Mouse (Mus musculus): Measurements from ENCODE around the gene Ankle1. TPM values are rescaled to one million over a fixed set of nuclear protein-coding genes. Genes with fewer than 3 reads are reported as not detected.

The Ankle1 gene
- polyA plus RNA-seq, 1 experiment from 2014 or later = 8.8 TPM

DNA sequence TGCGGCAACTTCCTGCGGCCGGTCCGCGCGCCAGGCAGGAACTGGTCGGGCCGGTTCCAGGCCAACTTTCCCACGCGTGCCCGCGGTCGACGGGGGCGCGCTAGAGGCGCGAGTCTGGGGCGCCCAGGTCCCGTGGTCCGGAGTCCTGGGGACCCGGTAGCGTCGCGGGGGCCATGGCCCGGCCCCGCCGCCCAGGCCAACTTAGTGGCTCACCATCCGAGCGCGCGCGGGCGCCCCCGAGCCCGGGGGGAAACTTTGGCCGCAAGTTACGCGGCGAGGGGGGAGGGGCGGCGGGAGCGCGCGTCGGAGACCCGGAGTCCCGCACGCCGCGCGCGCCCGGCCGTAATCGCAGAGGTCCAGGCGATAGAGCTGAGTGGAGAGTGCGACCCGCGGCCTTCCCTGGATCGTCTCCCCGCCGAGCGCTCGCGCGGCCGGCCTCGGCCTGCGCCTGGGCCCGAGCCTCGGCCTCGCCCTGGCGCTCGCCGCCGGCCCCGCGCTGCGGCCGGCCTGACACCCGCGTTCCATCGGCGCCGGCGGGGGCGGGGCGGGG, 24.3 kb upstream of the Ankle1 start, which contains the start of gene Nr2f6:
Gene Nr2f6, minus strand, starts transcription at position 540 of the 550 bp plus-strand sequence.
- H3K4me2 ChIP-seq (ENCODE audit: low read length) = peak within 1 kb of the TSS; percentile 100
- WGBS = under 1% methylated on average over 72 of the region's 89 CpGs
- ATAC-seq = peak; percentile 72

DNA sequence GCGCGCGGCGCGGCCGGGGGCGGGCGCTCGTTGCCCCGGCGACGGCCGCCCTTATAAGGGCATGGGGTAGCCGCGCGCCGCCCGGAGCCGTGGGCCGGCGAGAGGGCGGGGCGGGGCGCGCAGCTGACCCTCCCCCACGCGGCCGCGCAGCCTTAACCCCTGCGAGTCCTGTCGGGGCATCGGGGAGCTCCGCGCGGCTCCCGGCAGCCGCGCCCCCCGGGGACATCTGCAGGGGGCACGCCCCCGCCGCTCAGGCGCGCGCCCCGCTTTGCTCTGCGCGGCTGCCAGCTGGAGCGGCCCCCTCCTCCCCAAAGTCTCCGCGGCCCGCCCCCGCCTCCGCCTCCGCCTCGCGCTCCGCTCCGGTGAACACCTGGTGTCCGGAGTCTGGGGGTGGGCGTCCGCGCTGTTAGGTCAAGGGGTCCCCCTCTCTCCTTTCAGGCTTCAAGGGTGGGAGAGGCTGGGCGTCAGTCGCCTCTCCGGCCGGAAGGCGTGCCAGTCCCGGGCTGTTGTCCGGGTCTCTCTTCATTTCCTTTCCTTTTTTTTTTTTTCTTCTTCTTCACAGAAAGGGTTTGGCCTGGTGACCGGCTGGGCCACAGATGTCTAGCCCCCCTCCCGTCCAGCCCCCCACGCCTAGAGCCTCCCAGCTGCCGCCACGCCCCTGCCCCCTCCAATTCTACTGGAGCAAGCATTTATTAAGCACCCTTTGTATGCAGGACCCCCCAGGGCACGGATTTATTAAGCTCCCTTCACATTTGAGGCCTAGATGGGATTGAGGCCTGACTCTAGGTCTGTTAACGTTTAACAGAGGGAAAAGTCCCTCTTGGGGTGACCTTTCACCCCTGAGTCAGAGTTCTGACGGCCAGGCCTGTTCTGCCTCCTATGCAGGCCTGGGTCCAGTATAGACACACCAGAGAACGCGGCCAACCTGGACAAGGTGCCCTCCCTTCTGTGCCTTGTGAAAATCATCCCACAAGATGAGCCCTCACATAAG, 23.5 kb upstream of the Ankle1 start:
- ATAC-seq = peak; percentile 87
- 1% methylated on average over 67 of the region's 80 CpGs for WGBS
- peak overlapping the region; percentile 88 for H3K9ac ChIP-seq (ENCODE audit: low read depth, low read length)
- peak overlapping the region; percentile 100 for H3K4me2 ChIP-seq (ENCODE audit: low read length)
- H3K36me3 ChIP-seq (ENCODE audit: control insufficient read depth, insufficient read depth, low read length) = peaks cover 3% of the 10 kb centered on the region; the same call in 1 of the 2 replicates
- H3K27me3 ChIP-seq (replicated peaks; ENCODE audit: control insufficient read depth, insufficient read depth, low read length) = no peaks in the 10 kb centered on the region
- peak overlapping the region; percentile 83 for H3K4me3 ChIP-seq (ENCODE audit: low read length)
- H3K27ac ChIP-seq (ENCODE audit: low read depth, low read length) = peak overlapping the region; percentile 87
- peaks cover 34% of the 10 kb centered on the region for H3K4me1 ChIP-seq (ENCODE audit: control insufficient read depth, insufficient read depth, low read depth, low read length)
- H3K9me3 ChIP-seq (ENCODE audit: control insufficient read depth, low read length) = no peaks in the 10 kb centered on the region

More for the DNA sequence above, 24.3 kb upstream of the Ankle1 start, which contains the start of gene Nr2f6:
- peak within 1 kb of the TSS; percentile 88 for H3K9ac ChIP-seq (ENCODE audit: low read depth, low read length)
- H3K4me3 ChIP-seq (ENCODE audit: low read length) = peak within 1 kb of the TSS; percentile 83
- peaks cover 3% of the 10 kb centered on the region; the same call in 1 of the 2 replicates for H3K36me3 ChIP-seq (ENCODE audit: control insufficient read depth, insufficient read depth, low read length)
- H3K27ac ChIP-seq (ENCODE audit: low read depth, low read length) = peak within 1 kb of the TSS; percentile 87
- H3K4me1 ChIP-seq (ENCODE audit: control insufficient read depth, insufficient read depth, low read depth, low read length) = peaks cover 38% of the 10 kb centered on the region
- H3K27me3 ChIP-seq (replicated peaks; ENCODE audit: control insufficient read depth, insufficient read depth, low read length) = no peaks in the 10 kb centered on the region
- no peaks in the 10 kb centered on the region for H3K9me3 ChIP-seq (ENCODE audit: control insufficient read depth, low read length)

DNA sequence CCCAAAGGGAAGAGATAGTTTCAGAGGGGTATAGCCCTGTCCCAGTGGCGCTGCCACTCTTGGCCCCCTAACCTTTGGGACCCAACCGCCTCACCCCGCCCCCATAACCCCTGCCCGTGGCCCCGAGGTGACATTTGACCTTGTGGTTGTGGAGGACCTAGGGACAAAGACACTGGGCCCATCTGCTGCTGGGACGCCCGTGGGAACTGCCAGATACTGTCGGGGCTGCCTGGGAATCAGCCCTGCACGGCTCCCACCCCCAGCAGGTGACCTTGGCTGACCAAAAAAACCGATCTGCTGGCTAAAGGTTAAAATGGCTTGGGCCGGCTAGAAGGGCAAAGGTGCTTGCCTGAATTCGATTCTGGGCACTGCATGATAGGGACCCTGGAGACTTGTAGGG, 22.4 kb upstream of the Ankle1 start:
- no peak overlapping the region for H3K4me3 ChIP-seq (ENCODE audit: low read length)
- ATAC-seq = no peak
- no peak overlapping the region for H3K4me2 ChIP-seq (ENCODE audit: low read length)
- no peaks in the 10 kb centered on the region for H3K27me3 ChIP-seq (replicated peaks; ENCODE audit: control insufficient read depth, insufficient read depth, low read length)
- peaks cover 33% of the 10 kb centered on the region for H3K4me1 ChIP-seq (ENCODE audit: control insufficient read depth, insufficient read depth, low read depth, low read length)
- H3K9ac ChIP-seq (ENCODE audit: low read depth, low read length) = no peak overlapping the region
- 11% methylated on average over 12 of the region's 12 CpGs for WGBS
- no peak overlapping the region for H3K27ac ChIP-seq (ENCODE audit: low read depth, low read length)
- H3K9me3 ChIP-seq (ENCODE audit: control insufficient read depth, low read length) = no peaks in the 10 kb centered on the region
- no peaks in the 10 kb centered on the region for H3K36me3 ChIP-seq (ENCODE audit: control insufficient read depth, insufficient read depth, low read length)

DNA sequence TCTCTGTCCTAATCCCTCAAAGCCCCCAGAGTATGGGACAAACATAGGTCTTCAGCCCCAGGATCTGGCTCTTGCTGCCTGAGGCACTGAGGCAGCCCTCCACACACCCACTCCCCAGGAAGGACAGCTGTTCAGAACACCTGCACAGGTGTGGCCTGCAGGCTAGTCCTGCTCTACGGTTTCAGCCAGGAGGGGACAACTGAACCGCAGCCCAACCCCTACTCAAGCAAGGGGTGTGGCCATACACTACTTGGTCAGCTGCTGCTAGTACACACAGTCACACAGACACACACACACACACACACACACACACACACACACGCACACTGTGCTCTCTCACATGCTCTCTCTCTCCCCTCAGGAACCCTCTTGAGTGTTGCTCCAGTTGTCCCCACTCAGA, 21.9 kb upstream of the Ankle1 start:
- H3K4me3 ChIP-seq (ENCODE audit: low read length) = no peak overlapping the region
- peaks cover 29% of the 10 kb centered on the region for H3K4me1 ChIP-seq (ENCODE audit: control insufficient read depth, insufficient read depth, low read depth, low read length)
- no peak overlapping the region for H3K27ac ChIP-seq (ENCODE audit: low read depth, low read length)
- H3K27me3 ChIP-seq (replicated peaks; ENCODE audit: control insufficient read depth, insufficient read depth, low read length) = no peaks in the 10 kb centered on the region
- WGBS = 43% methylated on average over 3 of the region's 3 CpGs
- H3K36me3 ChIP-seq (ENCODE audit: control insufficient read depth, insufficient read depth, low read length) = no peaks in the 10 kb centered on the region
- ATAC-seq = no peak
- no peak overlapping the region for H3K9ac ChIP-seq (ENCODE audit: low read depth, low read length)
- H3K9me3 ChIP-seq (ENCODE audit: control insufficient read depth, low read length) = no peaks in the 10 kb centered on the region
- H3K4me2 ChIP-seq (ENCODE audit: low read length) = no peak overlapping the region

DNA sequence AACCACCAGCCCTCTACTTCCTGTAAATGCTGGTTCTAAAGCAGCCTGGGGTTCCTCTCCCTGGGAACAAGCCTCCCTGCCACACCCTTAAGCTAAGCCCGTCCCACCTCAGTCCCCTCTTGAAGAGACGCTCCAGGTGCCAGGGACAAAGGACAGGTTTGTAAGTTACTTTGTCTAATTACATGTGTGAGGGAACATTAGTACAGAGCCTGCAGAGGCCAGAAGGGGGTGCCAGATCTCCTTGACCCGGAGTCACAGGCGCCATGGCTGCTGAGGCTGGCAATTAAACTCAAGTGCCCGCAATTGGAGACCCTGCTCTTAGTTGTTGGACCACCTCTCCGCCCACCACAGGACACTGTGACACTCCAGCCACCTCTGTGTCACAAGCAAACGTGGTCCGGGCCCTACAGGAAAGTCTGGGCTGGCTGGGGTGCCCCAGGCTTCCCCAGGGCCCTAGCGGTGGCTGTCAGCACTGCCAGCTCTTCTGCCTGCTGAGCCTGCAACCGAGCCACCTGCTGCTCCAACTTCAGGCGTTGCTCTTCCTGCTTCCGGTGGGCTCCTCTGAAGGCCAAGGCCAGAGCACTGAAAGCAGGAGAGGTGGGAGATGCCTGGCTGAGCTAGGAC, 20.5 kb upstream of the Ankle1 start:
- peaks cover 14% of the 10 kb centered on the region for H3K4me1 ChIP-seq (ENCODE audit: control insufficient read depth, insufficient read depth, low read depth, low read length)
- H3K27me3 ChIP-seq (replicated peaks; ENCODE audit: control insufficient read depth, insufficient read depth, low read length) = no peaks in the 10 kb centered on the region
- no peaks in the 10 kb centered on the region for H3K9me3 ChIP-seq (ENCODE audit: control insufficient read depth, low read length)
- H3K4me3 ChIP-seq (ENCODE audit: low read length) = no peak overlapping the region
- H3K27ac ChIP-seq (ENCODE audit: low read depth, low read length) = no peak overlapping the region
- no peak for ATAC-seq
- 76% methylated on average over 12 of the region's 12 CpGs for WGBS
- H3K9ac ChIP-seq (ENCODE audit: low read depth, low read length) = no peak overlapping the region
- H3K4me2 ChIP-seq (ENCODE audit: low read length) = no peak overlapping the region
- no peaks in the 10 kb centered on the region for H3K36me3 ChIP-seq (ENCODE audit: control insufficient read depth, insufficient read depth, low read length)

DNA sequence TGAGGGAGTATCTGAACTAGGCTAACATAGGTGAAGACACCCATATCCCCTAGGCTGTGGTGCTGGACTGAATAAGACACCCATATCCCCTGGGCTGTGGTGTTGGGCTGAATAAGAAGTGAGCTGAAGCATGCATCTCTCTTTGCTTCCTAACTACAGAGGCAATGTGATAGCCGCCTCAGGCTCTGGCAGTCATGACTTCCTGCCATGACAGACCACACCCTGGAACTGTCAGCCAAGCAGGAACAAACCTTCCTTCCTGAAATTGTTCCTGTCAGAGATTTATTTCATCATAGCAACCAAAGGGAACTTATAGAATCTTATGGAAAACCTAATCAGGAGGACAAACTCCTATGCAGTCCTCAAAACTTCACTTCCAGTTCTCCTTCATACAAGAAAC, 17.5 kb upstream of the Ankle1 start:
- Histone ChIP-seq H3K27ac (ENCODE audit: low read depth, low read length) (no peak overlapping the region), H3K27me3 (replicated peaks; ENCODE audit: control insufficient read depth, insufficient read depth, low read length) (no peaks in the 10 kb centered on the region), H3K9ac (ENCODE audit: low read depth, low read length) (no peak overlapping the region), H3K36me3 (ENCODE audit: control insufficient read depth, insufficient read depth, low read length) (no peaks in the 10 kb centered on the region), H3K4me3 (ENCODE audit: low read length) (no peak overlapping the region), H3K4me1 (ENCODE audit: control insufficient read depth, insufficient read depth, low read depth, low read length) (no peaks in the 10 kb centered on the region), H3K9me3 (ENCODE audit: control insufficient read depth, low read length) (no peaks in the 10 kb centered on the region), H3K4me2 (ENCODE audit: low read length) (no peak overlapping the region)
- ATAC-seq = no peak
- WGBS = 88% methylated on average over 1 of the region's 1 CpGs

DNA sequence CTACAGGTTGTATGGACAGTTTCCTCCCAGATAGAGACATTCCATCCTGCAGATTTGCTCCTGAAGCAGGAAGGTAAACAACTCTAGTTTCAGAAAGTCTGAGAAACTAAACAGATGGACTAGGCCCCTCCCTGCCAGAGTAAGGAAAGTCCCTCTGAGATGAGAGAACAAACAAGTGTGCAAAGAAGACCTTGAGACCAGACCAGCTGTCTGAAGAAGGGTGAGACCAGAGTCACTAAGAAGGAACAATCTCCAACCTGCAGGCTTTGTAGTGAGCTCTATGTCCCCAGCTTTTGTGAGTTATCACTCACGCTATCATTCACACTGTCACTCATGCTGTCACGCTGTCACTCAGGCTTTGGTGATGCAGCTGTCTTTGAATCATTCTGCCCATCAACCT, 14.1 kb upstream of the Ankle1 start:
- no peak overlapping the region for H3K4me2 ChIP-seq (ENCODE audit: low read length)

DNA sequence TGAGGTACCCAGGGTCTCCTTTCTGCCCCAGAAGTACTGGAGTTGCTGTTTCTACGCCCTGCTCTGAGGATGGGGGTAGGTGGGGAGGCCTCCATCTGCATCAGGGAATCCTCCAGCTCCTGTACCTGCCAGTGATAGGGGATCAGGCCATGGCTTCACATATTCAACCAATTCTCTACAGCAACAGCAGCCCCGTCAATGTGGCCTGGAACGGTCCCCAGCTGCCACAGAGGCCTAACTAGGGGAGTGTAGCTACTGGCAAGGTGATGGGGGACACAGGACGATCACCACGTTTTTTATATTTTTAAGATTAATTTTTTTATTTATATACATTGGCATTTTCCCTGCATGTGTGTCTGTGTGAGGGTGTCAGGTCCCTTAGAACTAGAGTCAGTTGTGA, 13.4 kb upstream of the Ankle1 start:
- WGBS = 89% methylated on average over 5 of the region's 5 CpGs
- no peak for ATAC-seq
- H3K4me1 ChIP-seq (ENCODE audit: control insufficient read depth, insufficient read depth, low read depth, low read length) = peaks cover 7% of the 10 kb centered on the region
- H3K4me3 ChIP-seq (ENCODE audit: low read length) = no peak overlapping the region
- H3K27ac ChIP-seq (ENCODE audit: low read depth, low read length) = no peak overlapping the region
- no peaks in the 10 kb centered on the region for H3K36me3 ChIP-seq (ENCODE audit: control insufficient read depth, insufficient read depth, low read length)
- H3K27me3 ChIP-seq (replicated peaks; ENCODE audit: control insufficient read depth, insufficient read depth, low read length) = no peaks in the 10 kb centered on the region
- H3K4me2 ChIP-seq (ENCODE audit: low read length) = no peak overlapping the region
- H3K9ac ChIP-seq (ENCODE audit: low read depth, low read length) = no peak overlapping the region
- H3K9me3 ChIP-seq (ENCODE audit: control insufficient read depth, low read length) = no peaks in the 10 kb centered on the region

More for the DNA sequence above, 14.1 kb upstream of the Ankle1 start:
- no peak overlapping the region for H3K4me3 ChIP-seq (ENCODE audit: low read length)
- 81% methylated on average over 2 of the region's 2 CpGs for WGBS
- no peaks in the 10 kb centered on the region for H3K36me3 ChIP-seq (ENCODE audit: control insufficient read depth, insufficient read depth, low read length)
- no peaks in the 10 kb centered on the region for H3K27me3 ChIP-seq (replicated peaks; ENCODE audit: control insufficient read depth, insufficient read depth, low read length)
- no peak overlapping the region for H3K27ac ChIP-seq (ENCODE audit: low read depth, low read length)
- no peak for ATAC-seq
- H3K4me1 ChIP-seq (ENCODE audit: control insufficient read depth, insufficient read depth, low read depth, low read length) = 0 out of 2 replicates have a peak, but pooled peaks cover 4% of the 10 kb centered on the region
- no peak overlapping the region for H3K9ac ChIP-seq (ENCODE audit: low read depth, low read length)
- no peaks in the 10 kb centered on the region for H3K9me3 ChIP-seq (ENCODE audit: control insufficient read depth, low read length)

DNA sequence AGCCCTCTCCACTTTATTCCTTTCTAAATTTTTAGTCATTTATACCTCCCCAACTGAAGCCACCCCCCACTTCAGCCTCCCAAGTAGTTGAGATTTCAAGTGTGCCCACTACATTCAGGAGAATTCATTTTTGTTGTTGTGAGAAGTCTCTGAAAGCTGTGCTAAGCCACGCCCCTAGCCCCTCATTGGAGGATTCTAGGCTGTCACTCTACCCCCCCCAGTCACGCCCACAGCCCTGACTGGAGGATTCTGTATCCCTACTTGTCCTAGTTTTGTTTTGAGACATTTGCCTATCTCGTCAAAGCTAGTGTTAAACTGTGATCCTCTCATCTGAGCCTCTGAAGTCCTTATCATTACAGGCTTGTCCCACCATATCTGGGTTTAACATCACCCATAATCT, 12.9 kb upstream of the Ankle1 start:
- ATAC-seq = no peak
- H3K4me2 ChIP-seq (ENCODE audit: low read length) = no peak overlapping the region
- peaks cover 12% of the 10 kb centered on the region for H3K4me1 ChIP-seq (ENCODE audit: control insufficient read depth, insufficient read depth, low read depth, low read length)
- H3K36me3 ChIP-seq (ENCODE audit: control insufficient read depth, insufficient read depth, low read length) = no peaks in the 10 kb centered on the region
- H3K4me3 ChIP-seq (ENCODE audit: low read length) = no peak overlapping the region
- no peaks in the 10 kb centered on the region for H3K27me3 ChIP-seq (replicated peaks; ENCODE audit: control insufficient read depth, insufficient read depth, low read length)
- WGBS = 12% methylated on average over 3 of the region's 3 CpGs
- H3K9me3 ChIP-seq (ENCODE audit: control insufficient read depth, low read length) = no peaks in the 10 kb centered on the region
- no peak overlapping the region for H3K27ac ChIP-seq (ENCODE audit: low read depth, low read length)
- no peak overlapping the region for H3K9ac ChIP-seq (ENCODE audit: low read depth, low read length)
